In the genomic region with DNA sequence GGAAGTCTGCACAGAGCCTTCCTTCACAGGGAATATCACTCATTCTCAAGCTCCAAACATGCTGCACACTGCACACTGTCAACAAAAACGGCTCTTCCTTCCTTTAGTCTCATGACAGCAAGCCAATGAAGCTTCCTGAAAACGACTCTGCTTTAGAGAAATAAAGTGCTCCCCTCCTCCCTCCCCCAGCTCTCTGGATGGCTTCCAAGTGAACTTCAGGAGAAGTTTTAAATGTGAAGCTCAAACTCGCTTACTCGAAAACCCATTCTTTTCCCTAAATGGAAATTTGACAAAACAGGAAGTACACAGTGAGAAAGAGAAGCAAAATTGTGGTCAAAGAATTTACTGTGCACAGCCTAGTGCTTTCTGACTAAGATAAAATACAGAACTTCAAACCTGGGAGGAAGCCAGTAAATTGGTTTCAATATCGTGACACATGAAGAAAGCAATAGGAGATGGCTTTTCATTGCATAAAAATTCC, we compare ENCODE assay signal across 9 mouse cellular contexts. TPM values are rescaled to one million over a fixed set of nuclear protein-coding genes. Genes with fewer than 3 reads are reported as not detected.
DNase-seq lines count a peak whose midpoint lies in the region; ATAC-seq lines count a peak whose summit lies in the region.
"Had no signal": no experiment of that assay in that cellular context is flagged by ENCODE, and none has a peak within 500 bp of the region (broad histone marks: within the 10 kb centered on the region; RNA-seq: fewer than 3 reads in every experiment).

No protein-coding gene starts in this region.

- ATAC-seq in frontal cortex, adult (ENCODE audit: low TSS enrichment): peak; percentile 48; the same call in 1 of the 2 replicates
- ATAC-seq in CD4-positive, CD25-positive, alpha-beta regulatory T cell, adult 4 months: peak; percentile 87
- peak; percentile 79 for ATAC-seq in megakaryocyte progenitor cell, adult 5-6 weeks (replicated peaks; ENCODE audit: poor library complexity)
- ATAC-seq: Patski had no signal

- no peak for DNase-seq in frontal cortex, postnatal 36 days (ENCODE audit: low spot score in 2 of 2)
- DNase-seq in heart, adult 8-10 months (ENCODE audit: low spot score): peak; percentile 72
- DNase-seq in kidney, postnatal 25 days: peak; percentile 87
- no peak for DNase-seq in cerebellum, adult 11 months
- no peak for DNase-seq in layer of hippocampus, postnatal 14 days (ENCODE audit: low spot score in 2 of 2)

RNA-seq across cellular contexts. Expression of gene Arid4a, which starts 16.3 kb away (rescaled TPM):
- 100 to 1,000 TPM; 104 to 130 TPM for polyA plus RNA-seq in CD4-positive, CD25-positive, alpha-beta regulatory T cell, adult 4 months (2017; shearing (Covaris generic))
- 10 to 100 TPM; 11.1 to 15.3 (median 13.1) TPM for total RNA-seq in heart, adult 8-10 months (2022)
- 25.8 and 26.6 TPM in 2 replicates for total RNA-seq in megakaryocyte progenitor cell, adult 5-6 weeks (2015)
- 36.6 and 47.5 TPM in 2 replicates for total RNA-seq in megakaryocyte progenitor cell, adult 5-6 weeks (2017)
- total RNA-seq in layer of hippocampus, postnatal 14 days (2021): 10 to 100 TPM; 32.6 to 35.8 TPM

RNA-seq across cellular contexts. Expression of gene Psma3, which starts 25.0 kb away (rescaled TPM):
- polyA plus RNA-seq in CD4-positive, CD25-positive, alpha-beta regulatory T cell, adult 4 months (2017; shearing (Covaris generic)): 100 to 1,000 TPM; 319 to 401 TPM
- 100 to 1,000 TPM; 168 to 195 (median 176) TPM for total RNA-seq in heart, adult 8-10 months (2022)
- 402 and 411 TPM in 2 replicates for total RNA-seq in megakaryocyte progenitor cell, adult 5-6 weeks (2015)
- total RNA-seq in megakaryocyte progenitor cell, adult 5-6 weeks (2017): 408 and 433 TPM in 2 replicates
- total RNA-seq in layer of hippocampus, postnatal 14 days (2021): 100 to 1,000 TPM; 232 TPM

Comparison
In these comparisons a context has a peak if more than half of its experiments do, and no peak if none do; other contexts are left out.
1. DNase-seq: peak in heart, adult 8-10 months (single experiment) and kidney, postnatal 25 days (2 of 2); none in frontal cortex, postnatal 36 days (0 of 2), cerebellum, adult 11 months (single experiment) and layer of hippocampus, postnatal 14 days (0 of 2).
2. Peak in every context shown above with its lines, with median percentiles within 50 percentile points of each other: ATAC-seq.